ENCODE assay signal across 10 mouse cellular contexts in genomic region chr5:90405210-90405609, GRCm38 (mm10). TPM values are rescaled to one million over a fixed set of nuclear protein-coding genes. Genes with fewer than 3 reads are reported as not detected.
DNase-seq lines count a peak whose midpoint lies in the region; ATAC-seq and TF ChIP-seq lines count a peak whose summit lies in the region.
"Had no signal": no experiment of that assay in that cellular context is flagged by ENCODE, and none has a peak within 500 bp of the region (broad histone marks: within the 10 kb centered on the region; RNA-seq: fewer than 3 reads in every experiment).

No protein-coding gene starts in this region.

- H3K27ac ChIP-seq in heart, postnatal 0 days (ENCODE audit: low read depth), result no peak overlapping the region
- H3K27ac ChIP-seq: embryonic facial prominence, embryonic 13.5 days; stomach, embryonic 15.5 days had no signal

- H3K27me3 ChIP-seq in heart, postnatal 0 days (ENCODE audit: control insufficient read depth, insufficient read depth, low read length), result no peaks in the 10 kb centered on the region
- H3K27me3 ChIP-seq: embryonic facial prominence, embryonic 13.5 days; stomach, embryonic 15.5 days had no signal

- H3K4me3 ChIP-seq in heart, postnatal 0 days (ENCODE audit: low read depth, low read length), result no peak overlapping the region
- H3K4me3 ChIP-seq: embryonic facial prominence, embryonic 13.5 days; stomach, embryonic 15.5 days had no signal

- no peak for TF ChIP-seq EP300 in heart, postnatal 0 days (IDR thresholded peaks at IDR 0.05; ENCODE audit: low read depth)

- peak; percentile 26 for DNase-seq in heart, postnatal 0 days (ENCODE audit: low spot score)
- DNase-seq in heart, postnatal 25 days (ENCODE audit: low spot score), result no peak
- DNase-seq in frontal cortex, postnatal 14 days (ENCODE audit: low spot score in 2 of 2), result peak; percentile 32 to 42
- DNase-seq in left cerebral cortex, adult 11 months (ENCODE audit: low spot score), result peak; percentile 24
- DNase-seq in naive thymus-derived CD4-positive, alpha-beta T cell, adult 2 months (ENCODE audit: low read depth), result peak; percentile 13
- no peak for DNase-seq in MN1 (ENCODE audit: low spot score)
- no peak for DNase-seq in T-cell, adult 2 months (ENCODE audit: low spot score)

- ATAC-seq in heart, postnatal 0 days (ENCODE audit: insufficient read depth, low read depth), result peak; percentile 67
- no peak for ATAC-seq in granulocyte monocyte progenitor cell, adult 5-6 weeks (replicated peaks; ENCODE audit: poor library complexity, severe bottlenecking)

- no peaks in the 10 kb centered on the region for H3K4me1 ChIP-seq in heart, postnatal 0 days (ENCODE audit: control insufficient read depth, insufficient read depth)
- H3K4me1 ChIP-seq: embryonic facial prominence, embryonic 13.5 days; stomach, embryonic 15.5 days had no signal

- no peaks in the 10 kb centered on the region for H3K36me3 ChIP-seq in heart, postnatal 0 days (replicated peaks; ENCODE audit: control insufficient read depth, insufficient read depth, low read length)
- H3K36me3 ChIP-seq: embryonic facial prominence, embryonic 13.5 days; stomach, embryonic 15.5 days had no signal

- no peak overlapping the region for H3K9ac ChIP-seq in heart, postnatal 0 days (replicated peaks; ENCODE audit: low read depth, low read length)
- H3K9ac ChIP-seq: embryonic facial prominence, embryonic 13.5 days; stomach, embryonic 15.5 days had no signal

- no peak overlapping the region for H3K4me2 ChIP-seq in heart, postnatal 0 days (ENCODE audit: low read depth, low read length)
- H3K4me2 ChIP-seq: embryonic facial prominence, embryonic 13.5 days; stomach, embryonic 15.5 days had no signal

- WGBS in heart, postnatal 0 days, result 47% methylated on average over 4 of the region's 4 CpGs

- intact Hi-C loops in heart, postnatal 25 days (cut with DNase I), result loop anchor here (5.0 kb wide), 2 partner anchors 182 to 247 kb away; no protein-coding TSS in a partner anchor

- peak; percentile 71 for TF ChIP-seq CTCF in heart, postnatal 0 days (IDR thresholded peaks at IDR 0.05; ENCODE audit: low read depth)

- H3K9me3 ChIP-seq in heart, postnatal 0 days (replicated peaks; ENCODE audit: control insufficient read depth, low read length), result no peaks in the 10 kb centered on the region
- H3K9me3 ChIP-seq: embryonic facial prominence, embryonic 13.5 days; stomach, embryonic 15.5 days had no signal

RNA-seq across cellular contexts. Expression of gene Gm9958, which starts 38.2 kb away (rescaled TPM):
- 0.34 TPM in 1 of 2 replicates, not detected in the other for total RNA-seq in heart, postnatal 0 days (2014; rRNA removed; ENCODE audit: low replicate concordance)
- polyA plus RNA-seq in heart, postnatal 0 days (2015; fragmentation: Nextera tagmentation; extraction: Ambion mirVana), result 3.2 and 3.4 TPM in 2 replicates
- 1 to 10 TPM in 1 of 2 experiments, under 1 TPM in 1; 0.57 to 1.1 TPM for total RNA-seq in heart, postnatal 25 days (2021)
- total RNA-seq in granulocyte monocyte progenitor cell, adult 5-6 weeks (2014; fragmentation: Nextera tagmentation), result 0.56 and 2.3 TPM in 2 replicates
- 1.5 and 1.9 TPM in 2 replicates for total RNA-seq in granulocyte monocyte progenitor cell, adult 5-6 weeks (2017)

RNA-seq across cellular contexts. Expression of gene Ankrd17, which starts 38.8 kb away (rescaled TPM):
- 45.0 and 49.0 TPM in 2 replicates for total RNA-seq in heart, postnatal 0 days (2014; rRNA removed; ENCODE audit: low replicate concordance)
- 12.5 and 13.0 TPM in 2 replicates for polyA plus RNA-seq in heart, postnatal 0 days (2015; fragmentation: Nextera tagmentation; extraction: Ambion mirVana)
- 10 to 100 TPM; 60.5 to 65.7 TPM for total RNA-seq in heart, postnatal 25 days (2021)
- total RNA-seq in granulocyte monocyte progenitor cell, adult 5-6 weeks (2014; fragmentation: Nextera tagmentation), result 86.9 and 98.0 TPM in 2 replicates
- total RNA-seq in granulocyte monocyte progenitor cell, adult 5-6 weeks (2017), result 74.9 and 82.4 TPM in 2 replicates

RNA-seq across cellular contexts. Expression of gene Alb, which starts 55.5 kb away (rescaled TPM):
- total RNA-seq in heart, postnatal 0 days (2014; rRNA removed; ENCODE audit: low replicate concordance), result 31.3 and 32.2 TPM in 2 replicates
- 0.40 and 1.2 TPM in 2 replicates for polyA plus RNA-seq in heart, postnatal 0 days (2015; fragmentation: Nextera tagmentation; extraction: Ambion mirVana)
- not detected for total RNA-seq in heart, postnatal 25 days (2021)
- not detected in 2 replicates for total RNA-seq in granulocyte monocyte progenitor cell, adult 5-6 weeks (2014; fragmentation: Nextera tagmentation)
- not detected in 2 replicates for total RNA-seq in granulocyte monocyte progenitor cell, adult 5-6 weeks (2017)

Comparison
In these comparisons a context has a peak if more than half of its experiments do, and no peak if none do; other contexts are left out.
1. DNase-seq: peak in heart, postnatal 0 days (single experiment), frontal cortex, postnatal 14 days (2 of 2), left cerebral cortex, adult 11 months (single experiment) and naive thymus-derived CD4-positive, alpha-beta T cell, adult 2 months (single experiment); none in heart, postnatal 25 days (single experiment), MN1 (single experiment) and T-cell, adult 2 months (single experiment).
2. RNA of gene Alb, which starts 55.5 kb away (total RNA-seq): 31.3 to 32.2 TPM in heart, postnatal 0 days; not detected in heart, postnatal 25 days and not detected in granulocyte monocyte progenitor cell, adult 5-6 weeks; every median in the first group is over 10 times any median in the second.